Mouse (Mus musculus) CH12.LX (cell line): Measurements from ENCODE around the gene Cebpz.

Experiments
- BHLHE40 ChIP-seq: IDR thresholded peaks from 2 replicates; pipeline ENCODE4 v1.6.1; 2011; ENCODE audit warnings: mild to moderate bottlenecking, low read depth, low read length, improper control_type of control experiment
- CHD2 ChIP-seq: IDR thresholded peaks from 2 replicates; pipeline ENCODE4 v1.6.1; 2011; ENCODE audit warnings: low read length, improper control_type of control experiment
- CTCF ChIP-seq, 2 experiments: IDR thresholded peaks in 1 of 2; conservative IDR thresholded peaks in 1 of 2; 2 replicates each; pipeline ENCODE4 v1.5.1; 2011 to 2012; ENCODE audit warnings: low read depth in 2 of 2, low read length in 2 of 2, improper control_type of control experiment in 1 of 2, inconsistent platforms in 1 of 2, mild to moderate bottlenecking in 1 of 2, moderate library complexity in 1 of 2
- ELF1 ChIP-seq: IDR thresholded peaks from 2 replicates; pipeline ENCODE4 v1.6.1; 2014; ENCODE audit warnings: low read depth, mild to moderate bottlenecking, inconsistent platforms, low read length, improper control_type of control experiment
- HCFC1 ChIP-seq: IDR thresholded peaks from 2 replicates; pipeline ENCODE4 v1.6.1; 2012; ENCODE audit warnings: low read depth, mild to moderate bottlenecking, inconsistent platforms, low read length, improper control_type of control experiment
- MAX ChIP-seq: IDR thresholded peaks from 2 replicates; pipeline ENCODE4 v1.6.1; 2011; ENCODE audit warnings: low read length, improper control_type of control experiment
- MAZ ChIP-seq: IDR thresholded peaks from 2 replicates; pipeline ENCODE4 v1.6.1; 2012; ENCODE audit warnings: low read depth, mild to moderate bottlenecking, inconsistent platforms, low read length, improper control_type of control experiment, moderate library complexity
- MEF2A ChIP-seq: IDR thresholded peaks from 2 replicates; pipeline ENCODE4 v1.6.1; 2014; ENCODE audit warnings: low read depth, mild to moderate bottlenecking, inconsistent platforms, low read length, improper control_type of control experiment, borderline replicate concordance
- NELFE ChIP-seq: IDR thresholded peaks from 2 replicates; pipeline ENCODE4 v1.6.1; 2011; ENCODE audit warnings: low read depth, low read length, improper control_type of control experiment
- POLR2A ChIP-seq: IDR thresholded peaks from 2 replicates; pipeline ENCODE4 v1.6.1; 2011; ENCODE audit warnings: low read depth, mild to moderate bottlenecking, improper control_type of control experiment, low read length
- POLR2AphosphoS2 ChIP-seq: IDR thresholded peaks from 2 replicates; pipeline ENCODE4 v1.6.1; 2011; ENCODE audit warnings: low read depth, low read length, improper control_type of control experiment
- SMC3 ChIP-seq: IDR thresholded peaks from 2 replicates; pipeline ENCODE4 v1.6.1; 2011; ENCODE audit warnings: low read depth, low read length, improper control_type of control experiment
- TCF12 ChIP-seq: IDR thresholded peaks from 2 replicates; pipeline ENCODE4 v1.6.1; 2014; ENCODE audit warnings: low read depth, mild to moderate bottlenecking, inconsistent platforms, low read length, improper control_type of control experiment
- ZNF384 ChIP-seq: IDR thresholded peaks from 2 replicates; pipeline ENCODE4 v1.6.1; 2012; ENCODE audit warnings: low read depth, low read length, improper control_type of control experiment, inconsistent platforms

DNA sequence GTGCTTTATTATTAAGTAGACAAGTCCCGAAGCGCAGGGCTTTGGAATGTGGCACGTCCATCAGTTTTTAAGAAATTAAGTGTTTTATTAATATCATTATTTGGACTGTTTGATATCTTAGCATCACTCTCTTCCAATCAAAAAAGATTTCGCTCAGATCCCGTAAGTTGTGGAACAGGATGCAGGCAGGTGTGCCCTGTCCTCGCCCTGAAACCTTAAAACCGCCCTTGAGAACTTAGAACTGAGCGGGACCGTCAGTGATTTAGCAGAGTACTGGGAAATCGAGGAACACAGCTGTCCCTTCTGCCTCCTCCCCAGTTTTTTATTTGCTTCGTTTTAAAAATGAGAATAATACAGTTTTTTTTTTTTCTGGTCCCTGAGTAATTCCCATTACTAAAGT, 20.0 kb downstream of the Cebpz start:
- no peak for TF ChIP-seq CTCF (conservative IDR thresholded peaks at IDR 0.05 in 1 of 2, IDR thresholded peaks at IDR 0.05 in 1 of 2; ENCODE audit: low read depth in 2 of 2, low read length in 2 of 2)
- TF ChIP-seq TCF12 = no peak
- TF ChIP-seq POLR2A = no peak
- no peak for TF ChIP-seq NELFE
- TF ChIP-seq MAZ = no peak
- TF ChIP-seq SMC3 = no peak
- TF ChIP-seq HCFC1 = no peak
- TF ChIP-seq CHD2 = no peak
- no peak for TF ChIP-seq MEF2A
- TF ChIP-seq ZNF384 = no peak
- no peak for TF ChIP-seq BHLHE40
- no peak for TF ChIP-seq POLR2AphosphoS2
- no peak for TF ChIP-seq ELF1
- TF ChIP-seq MAX = no peak
